Mouse (Mus musculus) MEL (cell line): ENCODE measurements around the gene Fblim1.

Source experiments
- BHLHE40 ChIP-seq: IDR thresholded peaks from 2 replicates; pipeline ENCODE4 v1.6.1; 2012; ENCODE audit warnings: low read depth, mild to moderate bottlenecking, inconsistent platforms, low read length, improper control_type of control experiment, borderline replicate concordance
- CHD1 ChIP-seq: IDR thresholded peaks from 2 replicates; pipeline ENCODE4 v1.6.1; 2012; ENCODE audit warnings: low read depth, mild to moderate bottlenecking, inconsistent platforms, low read length, improper control_type of control experiment
- CTCF ChIP-seq, 3 experiments: IDR thresholded peaks in 2 of 3; conservative IDR thresholded peaks in 1 of 3; 2 replicates each; pipeline ENCODE4 v1.5.1; 2011 to 2012; ENCODE audit warnings: low read length in 3 of 3, low read depth in 2 of 3, mild to moderate bottlenecking in 2 of 3, improper control_type of control experiment in 1 of 3, inconsistent platforms in 1 of 3, mixed read lengths in 1 of 3, moderate library complexity in 1 of 3; ENCODE audit not compliant: control insufficient read depth in 1 of 3, insufficient read depth in 1 of 3, poor library complexity in 1 of 3, severe bottlenecking in 1 of 3
- ELF1 ChIP-seq: IDR thresholded peaks from 2 replicates; pipeline ENCODE4 v1.6.1; 2014; ENCODE audit warnings: low read depth, mild to moderate bottlenecking, inconsistent platforms, low read length, improper control_type of control experiment, moderate library complexity
- MAFK ChIP-seq: IDR thresholded peaks from 2 replicates; pipeline ENCODE4 v1.6.1; 2011; ENCODE audit warnings: low read depth, mild to moderate bottlenecking, low read length, improper control_type of control experiment, borderline replicate concordance
- POLR2A ChIP-seq, 2 experiments: IDR thresholded peaks; 2 replicates each; pipeline ENCODE4 v1.6.1; 2011 to 2012; ENCODE audit warnings: low read length in 2 of 2, mild to moderate bottlenecking in 2 of 2, control low read depth in 1 of 2, improper control_type of control experiment in 1 of 2, low read depth in 1 of 2, moderate library complexity in 1 of 2; ENCODE audit not compliant: control insufficient read depth in 1 of 2, insufficient read depth in 1 of 2, poor library complexity in 1 of 2
- POLR2AphosphoS2 ChIP-seq: IDR thresholded peaks from 2 replicates; pipeline ENCODE4 v1.6.1; 2011; ENCODE audit warnings: low read length, improper control_type of control experiment
- RAD21 ChIP-seq: IDR thresholded peaks from 2 replicates; pipeline ENCODE4 v1.6.1; 2011; ENCODE audit warnings: mild to moderate bottlenecking, low read depth, low read length, improper control_type of control experiment
- USF1 ChIP-seq: IDR thresholded peaks from 2 replicates; pipeline ENCODE4 v1.6.1; 2014; ENCODE audit warnings: low read depth, mild to moderate bottlenecking, inconsistent platforms, low read length, improper control_type of control experiment, moderate library complexity
- ZNF384 ChIP-seq: IDR thresholded peaks from 2 replicates; pipeline ENCODE4 v1.6.1; 2012; ENCODE audit warnings: low read depth, mild to moderate bottlenecking, inconsistent platforms, low read length, improper control_type of control experiment

DNA sequence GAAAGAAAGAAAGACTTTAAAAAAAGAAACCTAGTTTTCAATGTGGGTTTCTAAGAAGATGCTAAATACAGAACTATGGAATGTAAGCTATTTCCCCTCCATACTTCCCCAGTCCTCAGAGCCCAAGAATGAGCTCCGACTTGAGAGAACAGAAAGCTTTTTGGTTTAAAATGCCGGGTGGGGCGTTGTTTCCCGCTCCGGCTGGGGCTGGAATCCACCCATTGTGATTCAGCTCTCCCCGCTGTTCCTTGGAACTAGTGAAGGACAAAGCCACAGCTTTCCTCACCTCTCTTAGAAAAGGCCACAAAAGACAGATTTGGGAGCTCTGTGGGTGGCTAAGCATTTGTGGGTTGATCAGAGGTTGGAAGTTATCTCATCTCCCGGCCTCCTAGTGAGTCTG lies 40.6 kb downstream of the Fblim1 start:
- TF ChIP-seq BHLHE40 (no peak), POLR2AphosphoS2 (no peak), ELF1 (no peak), POLR2A (IDR thresholded peaks at IDR 0.05; ENCODE audit: control insufficient read depth in 1 of 2, insufficient read depth in 1 of 2, low read depth in 1 of 2, low read length in 2 of 2, poor library complexity in 1 of 2) (no peak), CTCF (IDR thresholded peaks at IDR 0.05 in 2 of 3, conservative IDR thresholded peaks at IDR 0.05 in 1 of 3; ENCODE audit: control insufficient read depth in 1 of 3, insufficient read depth in 1 of 3, low read depth in 2 of 3, low read length in 3 of 3, poor library complexity in 1 of 3, severe bottlenecking in 1 of 3) (no peak), CHD1 (no peak), USF1 (no peak), RAD21 (no peak), ZNF384 (no peak), MAFK (no peak)
